Mouse (Mus musculus): Measurements from ENCODE around the gene Tdrkh.
A peak's percentile ranks its signal among the peaks of the same experiment; 100 is the strongest.

Gene Tdrkh

DNA sequence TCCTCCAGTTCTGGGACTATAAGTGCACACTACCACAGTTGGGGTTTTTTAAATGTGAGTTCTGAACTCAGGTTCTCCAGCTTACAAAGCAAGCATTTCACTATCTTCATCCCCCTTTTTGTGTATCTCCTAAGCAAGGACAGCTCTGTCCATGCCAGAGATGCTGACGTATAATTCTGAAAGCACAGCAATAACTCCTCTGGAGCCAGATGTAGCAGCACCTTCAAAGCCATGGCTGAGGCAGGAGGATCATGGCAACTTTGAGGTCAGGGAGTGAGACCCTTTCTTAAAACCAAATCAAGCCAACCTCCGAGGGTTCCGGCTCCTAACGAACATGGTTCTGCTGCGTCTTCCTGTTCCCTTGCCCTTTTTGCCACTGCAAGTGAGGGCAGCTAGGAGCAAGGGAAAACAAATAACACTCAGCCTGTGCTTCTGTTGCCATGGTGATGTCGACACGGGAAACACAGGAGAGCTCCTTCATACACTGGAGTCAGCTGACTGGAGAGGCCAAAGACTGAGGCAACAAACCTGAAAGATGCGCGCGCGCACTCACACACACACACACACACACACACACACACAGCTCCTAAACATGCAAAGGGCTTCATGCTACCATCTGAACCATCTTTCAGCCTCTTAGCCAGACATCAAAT is 51.0 kb downstream of the Tdrkh start:
- DNase-seq (ENCODE audit: low spot score): no peak

- DNase-seq (ENCODE audit: low spot score): no peak
Measured at GRCm38 (mm10) chr3:94465632-94466430, 52.8 kb downstream of the Tdrkh start.

- no peak for DNase-seq (ENCODE audit: low spot score)
Measured at GRCm38 (mm10) chr3:94468931-94469330, 55.9 kb downstream of the Tdrkh start.

GRCm38 (mm10) chr3:94472447-94473114 is 59.5 kb downstream of the Tdrkh start:
- no peak for DNase-seq (ENCODE audit: low spot score)

- DNase-seq (ENCODE audit: low spot score): no peak
Measured at GRCm38 (mm10) chr3:94473115-94473505, 60.0 kb downstream of the Tdrkh start.

GRCm38 (mm10) chr3:94473567-94474232 is 60.6 kb downstream of the Tdrkh start:
- DNase-seq (ENCODE audit: low spot score): no peak

- DNase-seq (ENCODE audit: low spot score): no peak
Measured at GRCm38 (mm10) chr3:94476301-94477035, 63.4 kb downstream of the Tdrkh start.

DNA sequence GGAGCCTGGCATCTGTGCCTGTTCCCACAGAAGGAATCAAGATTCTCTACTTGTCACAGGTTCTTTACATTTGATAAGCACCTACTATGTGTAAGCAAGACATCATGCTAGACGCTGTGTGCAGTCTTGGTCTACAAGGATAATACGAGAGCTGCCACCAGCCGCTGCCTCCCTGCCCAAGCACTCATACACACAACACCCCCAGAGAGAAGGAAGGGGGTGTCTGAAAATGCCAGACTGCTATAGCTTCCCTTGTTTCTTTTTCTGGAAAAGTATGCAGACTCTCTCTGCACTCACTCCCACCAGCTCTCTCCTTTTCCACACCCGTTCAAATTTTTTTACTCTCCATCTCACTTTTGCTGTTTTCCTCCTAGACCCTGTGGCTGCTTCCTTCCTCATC is 64.4 kb downstream of the Tdrkh start:
- no peak for DNase-seq (ENCODE audit: low spot score)

- DNase-seq (ENCODE audit: low spot score): no peak
Measured at GRCm38 (mm10) chr3:94477981-94478422, 64.9 kb downstream of the Tdrkh start, which contains the start of gene Celf3. Gene Celf3, plus strand, starts transcription at chr3:94478295.

DNA sequence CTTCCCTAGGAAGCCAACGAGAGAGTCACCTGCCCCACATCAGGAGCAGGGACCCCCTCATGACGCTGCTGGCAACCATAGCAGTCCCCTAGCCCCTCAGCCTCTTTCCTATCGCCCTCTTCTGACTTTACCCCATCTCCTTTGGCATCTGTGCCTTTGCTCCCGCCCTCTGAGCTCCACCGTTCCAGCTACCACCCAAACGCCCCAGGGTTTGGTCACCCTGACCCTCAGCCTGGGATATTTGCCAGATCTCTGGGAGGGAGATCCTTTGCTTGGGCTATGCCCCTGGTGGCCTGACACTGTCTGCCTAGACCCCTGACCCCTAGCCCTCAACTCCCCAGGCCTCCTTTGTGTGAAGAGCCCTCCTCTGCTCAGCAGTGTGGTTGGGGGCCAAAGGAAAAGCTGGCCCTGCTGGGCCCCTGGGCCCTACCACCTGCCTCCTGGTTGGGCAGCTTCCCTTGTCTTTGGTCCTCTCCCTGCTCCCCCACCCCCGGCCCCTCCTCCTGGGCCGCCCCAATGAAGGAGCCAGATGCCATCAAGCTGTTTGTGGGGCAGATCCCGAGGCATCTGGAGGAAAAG is 65.6 kb downstream of the Tdrkh start:
- no peak for DNase-seq (ENCODE audit: low spot score)

- DNase-seq (ENCODE audit: low spot score): no peak
Measured at GRCm38 (mm10) chr3:94479564-94479963, 66.5 kb downstream of the Tdrkh start.

DNA sequence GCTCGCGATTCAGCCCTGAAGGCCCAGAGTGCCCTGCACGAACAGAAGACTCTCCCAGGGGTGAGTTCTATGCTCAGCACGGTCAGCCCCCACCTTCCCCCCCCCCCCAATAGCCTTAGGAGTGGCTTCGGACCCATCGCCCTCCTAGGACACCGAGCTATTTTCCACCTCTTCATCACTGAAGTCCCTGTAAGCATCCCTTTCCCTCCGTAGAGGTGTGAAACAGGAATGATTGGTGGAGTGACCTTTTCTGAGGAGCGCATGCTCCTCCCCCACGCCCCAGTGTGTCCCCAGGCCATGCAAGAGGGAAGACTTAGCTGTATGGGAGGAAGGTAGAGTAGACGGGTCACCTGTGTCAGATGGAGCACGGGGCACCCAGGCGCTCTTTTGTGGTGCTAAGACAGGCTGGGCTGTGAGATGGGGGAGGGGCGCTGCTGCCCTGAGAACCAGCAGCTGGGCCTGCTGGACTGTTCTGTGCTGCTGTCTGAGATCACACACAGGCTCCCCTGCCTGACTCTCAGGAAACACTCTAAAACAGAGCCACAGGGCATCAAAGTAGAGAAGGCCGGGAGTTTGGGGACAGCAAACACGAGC is 67.3 kb downstream of the Tdrkh start, which contains the start of gene Riiad1:
Gene Riiad1 (minus strand): TSS at position 51 of the 594 bp plus-strand sequence.
- DNase-seq (ENCODE audit: low spot score): no peak

DNA sequence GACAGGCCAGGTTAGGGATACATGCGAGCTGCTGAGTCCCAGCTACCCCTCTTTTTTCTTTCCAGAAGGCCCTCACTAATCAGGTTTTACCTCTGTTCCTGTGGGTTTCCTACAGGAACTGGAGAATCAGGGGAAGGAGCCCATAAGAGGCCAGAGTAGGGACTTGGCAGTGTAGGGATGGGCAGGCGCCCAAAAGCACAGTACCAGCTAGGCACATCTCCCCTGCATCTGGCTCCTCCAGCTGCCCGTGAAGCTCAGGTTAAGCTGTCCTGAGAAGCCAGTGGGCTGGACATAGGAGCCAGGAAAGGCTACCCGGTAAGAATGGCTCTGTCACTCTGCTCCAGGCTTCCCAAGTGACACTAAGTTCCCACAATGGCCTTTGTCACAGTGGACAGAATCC is 68.4 kb downstream of the Tdrkh start:
- no peak for DNase-seq (ENCODE audit: low spot score)

DNA sequence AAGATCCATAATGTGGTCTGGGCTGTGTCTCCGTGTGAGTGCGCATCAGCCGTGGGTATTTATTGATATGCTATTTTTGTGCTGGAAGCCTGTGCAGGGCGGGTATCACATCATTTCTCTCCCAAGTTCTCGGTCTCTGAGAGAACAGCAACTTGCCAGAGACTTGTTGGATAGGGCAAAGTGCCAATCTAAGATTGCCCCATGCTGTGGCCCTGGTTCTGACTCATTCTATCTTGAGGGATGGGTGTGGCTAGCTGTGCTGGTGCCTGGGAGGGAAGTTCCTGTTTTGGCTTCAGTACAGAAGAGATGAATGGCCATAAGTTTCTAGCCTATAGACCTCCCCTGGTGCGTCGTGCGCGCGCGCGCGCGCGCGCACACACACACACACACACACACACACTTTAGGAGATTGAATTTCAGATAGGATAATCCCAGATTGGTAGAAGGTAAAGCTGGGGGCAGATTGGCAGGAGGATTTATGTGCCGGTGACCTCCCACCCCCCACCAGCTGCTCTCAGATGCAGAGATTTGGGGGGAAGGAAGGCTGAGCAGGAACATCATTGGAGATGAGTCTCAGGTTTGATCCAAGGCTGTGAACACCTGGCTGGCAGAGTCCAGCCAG is 69.8 kb downstream of the Tdrkh start:
- no peak for DNase-seq (ENCODE audit: low spot score)

DNA sequence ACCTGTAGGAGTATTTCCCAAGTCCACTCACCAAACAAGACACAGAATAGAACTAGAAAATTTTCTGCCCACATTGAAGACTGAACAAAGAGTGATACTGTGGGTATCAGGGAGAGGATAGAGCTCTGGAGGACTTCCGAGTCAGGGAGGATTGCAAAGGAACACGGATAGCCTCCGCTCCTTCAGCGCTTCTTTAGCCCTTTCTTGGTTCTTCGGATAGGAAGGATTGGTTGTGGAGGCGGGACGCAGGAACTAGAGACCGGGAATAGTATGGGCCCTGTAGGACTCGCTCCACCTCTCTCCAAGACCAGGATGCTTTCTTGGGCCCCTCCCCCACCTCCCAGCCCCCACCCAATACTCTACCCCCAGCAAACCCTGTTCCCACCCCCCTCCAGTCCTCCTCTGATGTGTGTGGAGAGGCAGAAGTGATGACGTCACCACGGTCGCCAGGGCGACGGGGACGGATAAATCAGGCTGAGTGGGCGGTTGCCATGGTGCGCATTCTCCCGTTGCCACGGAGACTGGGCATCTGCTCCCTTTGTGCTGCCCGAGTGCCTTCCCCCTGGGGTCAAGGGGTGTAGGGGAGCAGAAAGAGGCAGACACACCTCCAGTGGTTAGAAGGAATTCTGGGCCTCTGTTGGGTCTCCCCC is 70.8 kb downstream of the Tdrkh start:
- DNase-seq (ENCODE audit: low spot score): peak; percentile 92
